Mouse (Mus musculus): ENCODE measurements around the gene Robo2. TPM values are rescaled to one million over a fixed set of nuclear protein-coding genes. Genes with fewer than 3 reads are reported as not detected.

Robo2 gene
- polyA plus RNA-seq, 1 experiment from 2014 or later = 97.8 TPM

- H3K4me2 ChIP-seq = no peak overlapping the region
- no peaks in the 10 kb centered on the region for H3K36me3 ChIP-seq
- H3K4me1 ChIP-seq = no peaks in the 10 kb centered on the region
- H3K27me3 ChIP-seq = no peaks in the 10 kb centered on the region
- no peaks in the 10 kb centered on the region for H3K9me3 ChIP-seq (replicated peaks)
- no peak overlapping the region for H3K27ac ChIP-seq
- ATAC-seq (replicated peaks; ENCODE audit: low FRiP score) = no peak
- no peak overlapping the region for H3K9ac ChIP-seq
- no peak overlapping the region for H3K4me3 ChIP-seq (replicated peaks)
- WGBS = 90% methylated on average over 2 of the region's 2 CpGs
Observed at GRCm38 (mm10) chr16:74191621-74192020, 220.0 kb downstream of the Robo2 start.

- Histone ChIP-seq H3K27ac (no peak overlapping the region), H3K9me3 (replicated peaks) (no peaks in the 10 kb centered on the region), H3K27me3 (no peaks in the 10 kb centered on the region), H3K36me3 (no peaks in the 10 kb centered on the region), H3K4me3 (replicated peaks) (no peak overlapping the region), H3K9ac (no peak overlapping the region), H3K4me1 (0 out of 2 replicates have a peak, but pooled peaks cover 4% of the 10 kb centered on the region), H3K4me2 (no peak overlapping the region)
- 65% methylated on average over 3 of the region's 3 CpGs for WGBS
- ATAC-seq (replicated peaks; ENCODE audit: low FRiP score) = 0 out of 2 replicates have a peak, but pooled peaks have one; percentile 15
Observed at GRCm38 (mm10) chr16:74182509-74183113, 229.0 kb downstream of the Robo2 start.

DNA sequence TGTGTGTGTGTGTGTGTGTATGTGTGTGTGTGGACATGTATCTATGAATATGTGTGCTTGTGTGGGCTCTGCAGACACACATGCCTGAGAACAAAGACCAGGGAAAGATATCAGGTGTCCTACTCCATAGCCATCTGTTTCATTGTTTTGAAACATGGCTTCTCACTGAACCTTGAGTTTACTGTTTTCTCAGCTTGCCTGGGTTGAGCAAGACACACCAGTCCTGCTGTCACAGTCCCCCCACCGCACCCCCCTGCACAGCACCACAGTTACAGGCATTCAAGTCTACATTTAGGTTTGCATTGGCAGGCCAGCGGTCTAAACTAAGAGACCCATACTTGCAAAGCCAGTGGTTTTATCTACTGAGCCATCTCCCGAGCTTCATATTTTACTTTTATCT lies 239.0 kb downstream of the Robo2 start:
- Histone ChIP-seq H3K27ac (no peak overlapping the region), H3K9ac (no peak overlapping the region), H3K4me1 (peaks cover 14% of the 10 kb centered on the region), H3K27me3 (no peaks in the 10 kb centered on the region), H3K36me3 (no peaks in the 10 kb centered on the region), H3K9me3 (replicated peaks) (no peaks in the 10 kb centered on the region), H3K4me2 (no peak overlapping the region), H3K4me3 (replicated peaks) (no peak overlapping the region)
- ATAC-seq (replicated peaks; ENCODE audit: low FRiP score) = 0 out of 2 replicates have a peak, but pooled peaks have one; percentile 40
- WGBS = 70% methylated on average over 3 of the region's 3 CpGs

- no peaks in the 10 kb centered on the region for H3K27me3 ChIP-seq
- 84% methylated on average over 4 of the region's 4 CpGs for WGBS
- no peaks in the 10 kb centered on the region for H3K36me3 ChIP-seq
- H3K9ac ChIP-seq = no peak overlapping the region
- no peaks in the 10 kb centered on the region for H3K9me3 ChIP-seq (replicated peaks)
- peak; percentile 75; the same call in 1 of the 2 replicates for ATAC-seq (replicated peaks; ENCODE audit: low FRiP score)
- no peak overlapping the region for H3K4me2 ChIP-seq
- no peak overlapping the region for H3K4me3 ChIP-seq (replicated peaks)
- H3K4me1 ChIP-seq = peaks cover 14% of the 10 kb centered on the region
- H3K27ac ChIP-seq = no peak overlapping the region
Observed at GRCm38 (mm10) chr16:74169642-74170041, 242.0 kb downstream of the Robo2 start.

GRCm38 (mm10) chr16:74169121-74169520 lies 242.5 kb downstream of the Robo2 start:
- H3K9ac ChIP-seq = no peak overlapping the region
- H3K4me1 ChIP-seq = peaks cover 14% of the 10 kb centered on the region
- WGBS = 36% methylated on average over 7 of the region's 7 CpGs
- no peak overlapping the region for H3K4me3 ChIP-seq (replicated peaks)
- H3K9me3 ChIP-seq (replicated peaks) = no peaks in the 10 kb centered on the region
- H3K4me2 ChIP-seq = no peak overlapping the region
- ATAC-seq (replicated peaks; ENCODE audit: low FRiP score) = 0 out of 2 replicates have a peak, but pooled peaks have one; percentile 44
- H3K27me3 ChIP-seq = no peaks in the 10 kb centered on the region
- no peak overlapping the region for H3K27ac ChIP-seq
- no peaks in the 10 kb centered on the region for H3K36me3 ChIP-seq

DNA sequence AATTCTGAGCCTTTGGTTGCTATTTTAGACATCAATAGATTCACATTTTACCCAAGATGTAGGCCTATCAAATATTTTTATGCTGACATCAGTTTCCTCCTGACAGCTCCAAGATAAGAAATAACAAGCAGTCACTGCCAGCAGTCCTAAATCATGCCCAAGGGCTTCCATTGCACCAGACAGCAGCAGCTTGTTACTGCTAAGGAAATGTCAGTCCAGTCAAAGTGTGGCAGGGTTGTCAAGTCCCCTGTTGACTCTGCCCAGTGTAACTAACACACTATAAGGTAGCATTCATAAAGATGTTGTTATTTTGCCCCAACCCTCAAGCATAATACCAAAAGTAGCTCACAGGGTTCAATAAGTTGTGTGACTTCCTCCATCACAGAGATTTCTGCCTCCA lies 243.8 kb downstream of the Robo2 start:
- no peaks in the 10 kb centered on the region for H3K27me3 ChIP-seq
- no peak overlapping the region for H3K9ac ChIP-seq
- H3K4me1 ChIP-seq = peaks cover 14% of the 10 kb centered on the region
- ATAC-seq (replicated peaks; ENCODE audit: low FRiP score) = peak; percentile 34; the same call in 1 of the 2 replicates
- H3K36me3 ChIP-seq = no peaks in the 10 kb centered on the region
- H3K9me3 ChIP-seq (replicated peaks) = no peaks in the 10 kb centered on the region
- H3K4me2 ChIP-seq = no peak overlapping the region
- no peak overlapping the region for H3K27ac ChIP-seq
- H3K4me3 ChIP-seq (replicated peaks) = no peak overlapping the region

- Histone ChIP-seq H3K4me1 (no peaks in the 10 kb centered on the region), H3K27ac (no peak overlapping the region), H3K36me3 (no peaks in the 10 kb centered on the region), H3K9ac (no peak overlapping the region), H3K4me2 (no peak overlapping the region), H3K4me3 (replicated peaks) (no peak overlapping the region), H3K9me3 (replicated peaks) (no peaks in the 10 kb centered on the region), H3K27me3 (no peaks in the 10 kb centered on the region)
- WGBS = 86% methylated on average over 4 of the region's 4 CpGs
- ATAC-seq (replicated peaks; ENCODE audit: low FRiP score) = no peak
Observed at GRCm38 (mm10) chr16:74162041-74162440, 249.6 kb downstream of the Robo2 start.

GRCm38 (mm10) chr16:74159189-74159588 lies 252.4 kb downstream of the Robo2 start:
- Histone ChIP-seq H3K9me3 (replicated peaks) (no peaks in the 10 kb centered on the region), H3K36me3 (no peaks in the 10 kb centered on the region), H3K4me1 (no peaks in the 10 kb centered on the region), H3K4me3 (replicated peaks) (no peak overlapping the region), H3K27me3 (no peaks in the 10 kb centered on the region), H3K4me2 (no peak overlapping the region), H3K27ac (no peak overlapping the region), H3K9ac (no peak overlapping the region)
- no peak for ATAC-seq (replicated peaks; ENCODE audit: low FRiP score)
- 92% methylated on average over 3 of the region's 3 CpGs for WGBS

GRCm38 (mm10) chr16:74136181-74136580 lies 275.4 kb downstream of the Robo2 start:
- no peaks in the 10 kb centered on the region for H3K36me3 ChIP-seq
- H3K4me1 ChIP-seq = 0 out of 2 replicates have a peak, but pooled peaks cover 2% of the 10 kb centered on the region
- no peak overlapping the region for H3K9ac ChIP-seq
- no peaks in the 10 kb centered on the region for H3K9me3 ChIP-seq (replicated peaks)
- H3K4me2 ChIP-seq = no peak overlapping the region
- H3K4me3 ChIP-seq (replicated peaks) = no peak overlapping the region
- WGBS = 86% methylated on average over 1 of the region's 1 CpGs
- H3K27me3 ChIP-seq = no peaks in the 10 kb centered on the region
- no peak for ATAC-seq (replicated peaks; ENCODE audit: low FRiP score)
- no peak overlapping the region for H3K27ac ChIP-seq

DNA sequence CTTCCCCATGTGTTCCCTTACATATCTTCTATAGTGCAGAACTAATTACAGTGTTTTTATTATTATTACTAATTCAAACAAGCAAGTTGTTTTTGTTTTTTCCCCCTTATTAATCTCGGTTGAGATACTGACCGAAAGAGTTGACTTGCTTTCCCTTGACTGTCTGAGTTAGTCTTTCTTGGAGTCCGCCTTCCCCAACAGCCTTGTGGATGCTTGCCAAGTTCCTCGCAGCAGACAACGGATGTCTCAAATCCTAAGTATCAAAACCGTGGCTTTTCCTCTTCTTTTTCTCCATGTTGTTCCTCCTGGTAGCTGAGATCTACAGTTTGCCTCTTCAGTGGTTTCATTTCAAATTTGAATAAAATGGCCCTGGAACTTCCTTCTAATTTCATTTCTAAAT lies 278.8 kb downstream of the Robo2 start:
- H3K9me3 ChIP-seq (replicated peaks) = no peaks in the 10 kb centered on the region
- H3K27ac ChIP-seq = no peak overlapping the region
- H3K27me3 ChIP-seq = no peaks in the 10 kb centered on the region
- H3K36me3 ChIP-seq = no peaks in the 10 kb centered on the region
- H3K4me1 ChIP-seq = 0 out of 2 replicates have a peak, but pooled peaks cover 2% of the 10 kb centered on the region
- H3K4me2 ChIP-seq = no peak overlapping the region
- WGBS = 60% methylated on average over 6 of the region's 6 CpGs
- no peak for ATAC-seq (replicated peaks; ENCODE audit: low FRiP score)
- H3K4me3 ChIP-seq (replicated peaks) = no peak overlapping the region
- no peak overlapping the region for H3K9ac ChIP-seq

- ATAC-seq (replicated peaks; ENCODE audit: low FRiP score) = no peak
- WGBS = 89% methylated on average over 5 of the region's 5 CpGs
- Histone ChIP-seq H3K27ac (no peak overlapping the region), H3K9ac (no peak overlapping the region), H3K4me2 (no peak overlapping the region), H3K36me3 (no peaks in the 10 kb centered on the region), H3K9me3 (replicated peaks) (no peaks in the 10 kb centered on the region), H3K4me1 (0 out of 2 replicates have a peak, but pooled peaks cover 2% of the 10 kb centered on the region), H3K4me3 (replicated peaks) (no peak overlapping the region), H3K27me3 (no peaks in the 10 kb centered on the region)
Observed at GRCm38 (mm10) chr16:74131370-74131769, 280.3 kb downstream of the Robo2 start.

- no peak overlapping the region for H3K4me2 ChIP-seq
- H3K9me3 ChIP-seq (replicated peaks) = no peaks in the 10 kb centered on the region
- H3K27me3 ChIP-seq = no peaks in the 10 kb centered on the region
- no peak overlapping the region for H3K4me3 ChIP-seq (replicated peaks)
- WGBS = 62% methylated on average over 5 of the region's 5 CpGs
- no peaks in the 10 kb centered on the region for H3K36me3 ChIP-seq
- no peak overlapping the region for H3K27ac ChIP-seq
- H3K4me1 ChIP-seq = no peaks in the 10 kb centered on the region
- no peak overlapping the region for H3K9ac ChIP-seq
- no peak for ATAC-seq (replicated peaks; ENCODE audit: low FRiP score)
Observed at GRCm38 (mm10) chr16:74128443-74128983, 283.1 kb downstream of the Robo2 start.

DNA sequence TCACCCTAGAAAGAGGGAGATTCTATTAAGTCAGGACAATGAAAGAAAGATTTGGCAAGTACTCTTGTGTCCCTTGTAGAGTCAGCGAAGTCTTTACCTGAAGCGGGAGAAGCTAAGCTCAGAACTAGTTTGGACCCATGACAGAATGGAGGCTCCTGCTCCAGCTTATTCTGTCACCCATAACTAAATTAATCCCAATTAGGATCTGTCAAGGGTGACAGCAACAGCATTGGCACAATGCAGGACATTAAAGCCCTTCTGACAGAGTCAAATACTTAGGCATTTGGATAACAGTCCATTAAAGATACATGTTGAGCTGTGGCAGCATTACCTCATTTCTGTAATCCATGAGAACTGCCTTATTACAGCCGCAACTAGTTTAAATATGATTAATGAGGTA lies 298.5 kb downstream of the Robo2 start:
- 93% methylated on average over 3 of the region's 3 CpGs for WGBS

More for the DNA sequence above, 298.5 kb downstream of the Robo2 start:
- Histone ChIP-seq H3K9ac (no peak overlapping the region), H3K9me3 (replicated peaks) (no peaks in the 10 kb centered on the region), H3K36me3 (no peaks in the 10 kb centered on the region), H3K4me2 (no peak overlapping the region), H3K4me3 (replicated peaks) (no peak overlapping the region), H3K27me3 (no peaks in the 10 kb centered on the region), H3K4me1 (no peaks in the 10 kb centered on the region), H3K27ac (no peak overlapping the region)
- no peak for ATAC-seq (replicated peaks; ENCODE audit: low FRiP score)
